Mouse (Mus musculus) bone marrow macrophage, adult 2 months (primary cell): Measurements from ENCODE around the gene C3. TPM values are rescaled to one million over a fixed set of nuclear protein-coding genes. Genes with fewer than 3 reads are reported as not detected.

Experiments used
- H3K27ac ChIP-seq: 2 replicates; pipeline ENCODE4 v1.5.1; 2012; ENCODE audit warnings: low read depth, low read length; ENCODE audit not compliant: insufficient read depth
- H3K4me1 ChIP-seq: 2 replicates; pipeline ENCODE4 v1.6.1; 2012; ENCODE audit warnings: low read length; ENCODE audit not compliant: control insufficient read depth, insufficient read depth
- H3K4me3 ChIP-seq: 2 replicates; pipeline ENCODE4 v1.5.1; 2012; ENCODE audit warnings: mild to moderate bottlenecking, low read length, moderate library complexity; ENCODE audit not compliant: insufficient read depth
- CTCF ChIP-seq: IDR thresholded peaks from 2 replicates; pipeline ENCODE4 v1.5.1; 2012; ENCODE audit warnings: low read depth, mild to moderate bottlenecking, low read length, moderate library complexity
- POLR2A ChIP-seq: IDR thresholded peaks from 2 replicates; pipeline ENCODE4 v1.6.1; 2012; ENCODE audit warnings: mild to moderate bottlenecking, low read depth, low read length, borderline replicate concordance
- polyA plus RNA-seq: library from polyadenylated mRNA; stranded (reverse); fragments of >200 nt; gene quantifications from 2 replicates; pipeline ENCODE4 v1.2.4, GENCODE M21; 2012; ENCODE audit not compliant: missing spikeins, insufficient read depth, insufficient read length

Gene C3
- polyA plus RNA-seq, 1 experiment = 101 TPM

GRCm38 (mm10) chr17:57250461-57251160 is 22.7 kb upstream of the C3 start:
- H3K4me3 ChIP-seq = peak overlapping the region; percentile 96
- H3K27ac ChIP-seq = no peak overlapping the region
- peaks cover 10% of the 10 kb centered on the region for H3K4me1 ChIP-seq
- TF ChIP-seq CTCF (no peak), POLR2A (no peak)

- TF ChIP-seq POLR2A (no peak), CTCF (no peak)
- Histone ChIP-seq H3K4me3 (peak within 1 kb of the TSS; percentile 96), H3K4me1 (peaks cover 15% of the 10 kb centered on the region), H3K27ac (peak within 1 kb of the TSS; percentile 64)
These were observed 21.5 kb upstream of the C3 start, which contains the start of gene Trip10 for GRCm38 (mm10) chr17:57249186-57250181. TSS of gene Trip10 (plus strand) at chr17:57249455.

GRCm38 (mm10) chr17:57248771-57249170 is 20.8 kb upstream of the C3 start:
- Histone ChIP-seq H3K27ac (peak overlapping the region; percentile 64), H3K4me3 (peak overlapping the region; percentile 75), H3K4me1 (peaks cover 15% of the 10 kb centered on the region)
- TF ChIP-seq CTCF (no peak), POLR2A (no peak)

- Histone ChIP-seq H3K27ac (peak within 1 kb of the TSS; percentile 64), H3K4me1 (peaks cover 15% of the 10 kb centered on the region), H3K4me3 (peak within 1 kb of the TSS; percentile 96)
- TF ChIP-seq POLR2A (no peak), CTCF (peak; percentile 42)
These were observed 20.3 kb upstream of the C3 start, which contains the start of gene Gpr108 for GRCm38 (mm10) chr17:57248201-57248699. TSS of gene Gpr108 (minus strand) at chr17:57248446.

- no peak for TF ChIP-seq POLR2A
- TF ChIP-seq CTCF = no peak
- Histone ChIP-seq H3K4me3 (peak overlapping the region; percentile 77), H3K4me1 (peaks cover 15% of the 10 kb centered on the region), H3K27ac (peak overlapping the region; percentile 64)
These were observed 19.7 kb upstream of the C3 start for GRCm38 (mm10) chr17:57247393-57248200.

- H3K27ac ChIP-seq = peak overlapping the region; percentile 37
- peak overlapping the region; percentile 77 for H3K4me3 ChIP-seq
- H3K4me1 ChIP-seq = peaks cover 15% of the 10 kb centered on the region
- TF ChIP-seq CTCF (no peak), POLR2A (no peak)
These were observed 18.9 kb upstream of the C3 start for GRCm38 (mm10) chr17:57246663-57247392.

GRCm38 (mm10) chr17:57245311-57245929 is 17.5 kb upstream of the C3 start:
- Histone ChIP-seq H3K4me3 (no peak overlapping the region), H3K27ac (no peak overlapping the region), H3K4me1 (peaks cover 15% of the 10 kb centered on the region)
- no peak for TF ChIP-seq CTCF
- no peak for TF ChIP-seq POLR2A

GRCm38 (mm10) chr17:57243650-57244370 is 15.9 kb upstream of the C3 start:
- H3K27ac ChIP-seq = no peak overlapping the region

More at GRCm38 (mm10) chr17:57243650-57244370, 15.9 kb upstream of the C3 start:
- peaks cover 13% of the 10 kb centered on the region for H3K4me1 ChIP-seq
- H3K4me3 ChIP-seq = no peak overlapping the region
- TF ChIP-seq CTCF = no peak
- TF ChIP-seq POLR2A = no peak
